Mouse (Mus musculus): Measurements from ENCODE around the gene Gtf2f1. TPM values are rescaled to one million over a fixed set of nuclear protein-coding genes. Genes with fewer than 3 reads are reported as not detected.

Gene Gtf2f1
- polyA plus RNA-seq, 1 experiment from 2014 or later = 65.6 TPM

DNA sequence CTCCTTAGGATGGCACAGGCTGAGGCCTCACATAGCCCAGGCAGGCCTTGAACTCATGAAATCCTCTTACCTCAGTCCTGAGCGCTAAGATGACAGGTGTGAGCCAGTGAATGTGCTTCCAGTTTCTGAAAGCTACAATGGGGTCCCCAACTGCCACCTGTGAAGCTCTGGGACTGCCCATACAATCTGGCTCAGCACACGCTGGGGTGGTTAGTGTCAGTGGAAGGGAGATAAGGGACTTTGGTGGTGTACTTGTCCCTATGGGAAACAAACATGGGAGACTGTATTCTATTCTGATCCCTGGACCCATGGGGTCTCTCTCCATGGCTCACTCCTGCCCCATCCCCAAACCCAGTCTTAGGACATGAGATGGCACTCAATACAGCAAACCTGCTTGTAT is 8.6 kb upstream of the Gtf2f1 start:
- WGBS = 92% methylated on average over 2 of the region's 2 CpGs
- no peak overlapping the region for H3K4me2 ChIP-seq (replicated peaks; ENCODE audit: low read depth, low read length)
- no peaks in the 10 kb centered on the region for H3K4me1 ChIP-seq (replicated peaks; ENCODE audit: control insufficient read depth, insufficient read depth, low read length)
- no peak overlapping the region for H3K4me3 ChIP-seq (ENCODE audit: low read depth, low read length)
- H3K9ac ChIP-seq (ENCODE audit: low read depth, low read length) = no peak overlapping the region
- no peak overlapping the region for H3K27ac ChIP-seq (ENCODE audit: low read depth, low read length)
- DNase-seq (ENCODE audit: low spot score) (no peak), ATAC-seq (ENCODE audit: low FRiP score) (no peak)
- no peaks in the 10 kb centered on the region for H3K27me3 ChIP-seq (ENCODE audit: control insufficient read depth, insufficient read depth, low read length)
- H3K9me3 ChIP-seq (ENCODE audit: control insufficient read depth, low read length) = no peaks in the 10 kb centered on the region
- H3K36me3 ChIP-seq (ENCODE audit: control insufficient read depth, insufficient read depth, low read length) = peaks cover 27% of the 10 kb centered on the region

DNA sequence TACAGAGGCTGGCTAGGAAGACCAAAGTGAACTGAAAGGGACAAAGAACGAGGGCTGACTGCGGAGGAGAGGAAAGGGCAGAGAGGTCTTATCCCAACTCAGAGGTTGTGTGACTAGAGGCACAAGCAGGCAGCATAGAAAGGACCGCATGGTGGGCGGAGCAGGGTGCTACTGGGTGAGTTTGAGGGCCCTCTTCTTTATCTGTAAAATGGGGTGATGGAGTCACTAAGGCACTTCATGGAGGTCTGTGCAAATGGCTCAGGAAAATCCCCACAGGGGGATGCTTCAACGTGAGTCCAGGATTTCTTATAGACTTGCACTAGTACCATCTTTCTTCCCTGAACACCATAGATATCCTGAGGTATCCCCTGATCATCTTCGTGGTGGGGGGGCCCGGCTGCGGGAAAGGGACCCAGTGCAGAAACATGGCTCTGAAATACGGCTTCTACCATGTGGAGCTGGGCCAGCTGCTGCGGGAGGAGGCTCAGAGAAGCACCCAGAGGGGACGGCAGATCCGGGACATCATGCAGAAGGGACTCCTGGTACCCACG is 1.2 kb upstream of the Gtf2f1 start:
- no peak overlapping the region for H3K4me3 ChIP-seq (ENCODE audit: low read depth, low read length)
- peak overlapping the region; percentile 89 for H3K4me2 ChIP-seq (replicated peaks; ENCODE audit: low read depth, low read length)
- DNase-seq (ENCODE audit: low spot score) (no peak), ATAC-seq (ENCODE audit: low FRiP score) (no peak; the same call in 1 of the 2 replicates)
- no peaks in the 10 kb centered on the region for H3K4me1 ChIP-seq (replicated peaks; ENCODE audit: control insufficient read depth, insufficient read depth, low read length)
- H3K9me3 ChIP-seq (ENCODE audit: control insufficient read depth, low read length) = no peaks in the 10 kb centered on the region
- 69% methylated on average over 13 of the region's 13 CpGs for WGBS
- H3K9ac ChIP-seq (ENCODE audit: low read depth, low read length) = no peak overlapping the region; the same call in 1 of the 2 replicates
- H3K27ac ChIP-seq (ENCODE audit: low read depth, low read length) = no peak overlapping the region
- no peaks in the 10 kb centered on the region for H3K27me3 ChIP-seq (ENCODE audit: control insufficient read depth, insufficient read depth, low read length)
- H3K36me3 ChIP-seq (ENCODE audit: control insufficient read depth, insufficient read depth, low read length) = no peaks in the 10 kb centered on the region

DNA sequence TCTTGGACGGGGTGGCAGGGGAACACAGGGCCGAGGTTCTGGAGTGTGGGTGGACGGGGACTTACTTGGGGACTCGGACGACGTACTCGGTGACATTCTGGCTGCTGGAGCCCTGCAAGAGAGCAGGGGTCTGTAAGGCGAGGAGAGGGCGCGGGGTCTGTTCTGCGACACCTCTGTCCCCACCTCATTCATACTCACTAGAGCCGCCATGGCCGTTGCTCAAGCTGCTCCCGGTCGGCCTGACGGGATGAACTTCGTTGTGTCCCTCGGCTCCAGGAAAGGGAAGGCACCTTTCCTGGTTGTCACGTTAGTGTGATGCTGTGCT is 215 bp downstream of the Gtf2f1 start:
- Histone ChIP-seq H3K9me3 (ENCODE audit: control insufficient read depth, low read length) (no peaks in the 10 kb centered on the region), H3K27me3 (ENCODE audit: control insufficient read depth, insufficient read depth, low read length) (no peaks in the 10 kb centered on the region), H3K27ac (ENCODE audit: low read depth, low read length) (peak overlapping the region; percentile 48; the same call in 1 of the 2 replicates), H3K9ac (ENCODE audit: low read depth, low read length) (peak overlapping the region; percentile 66), H3K36me3 (ENCODE audit: control insufficient read depth, insufficient read depth, low read length) (no peaks in the 10 kb centered on the region), H3K4me1 (replicated peaks; ENCODE audit: control insufficient read depth, insufficient read depth, low read length) (no peaks in the 10 kb centered on the region), H3K4me3 (ENCODE audit: low read depth, low read length) (peak overlapping the region; percentile 71), H3K4me2 (replicated peaks; ENCODE audit: low read depth, low read length) (peak overlapping the region; percentile 75)
- under 1% methylated on average over 19 of the region's 19 CpGs for WGBS
- ATAC-seq (ENCODE audit: low FRiP score) (peak; percentile 67), DNase-seq (ENCODE audit: low spot score) (no peak)

DNA sequence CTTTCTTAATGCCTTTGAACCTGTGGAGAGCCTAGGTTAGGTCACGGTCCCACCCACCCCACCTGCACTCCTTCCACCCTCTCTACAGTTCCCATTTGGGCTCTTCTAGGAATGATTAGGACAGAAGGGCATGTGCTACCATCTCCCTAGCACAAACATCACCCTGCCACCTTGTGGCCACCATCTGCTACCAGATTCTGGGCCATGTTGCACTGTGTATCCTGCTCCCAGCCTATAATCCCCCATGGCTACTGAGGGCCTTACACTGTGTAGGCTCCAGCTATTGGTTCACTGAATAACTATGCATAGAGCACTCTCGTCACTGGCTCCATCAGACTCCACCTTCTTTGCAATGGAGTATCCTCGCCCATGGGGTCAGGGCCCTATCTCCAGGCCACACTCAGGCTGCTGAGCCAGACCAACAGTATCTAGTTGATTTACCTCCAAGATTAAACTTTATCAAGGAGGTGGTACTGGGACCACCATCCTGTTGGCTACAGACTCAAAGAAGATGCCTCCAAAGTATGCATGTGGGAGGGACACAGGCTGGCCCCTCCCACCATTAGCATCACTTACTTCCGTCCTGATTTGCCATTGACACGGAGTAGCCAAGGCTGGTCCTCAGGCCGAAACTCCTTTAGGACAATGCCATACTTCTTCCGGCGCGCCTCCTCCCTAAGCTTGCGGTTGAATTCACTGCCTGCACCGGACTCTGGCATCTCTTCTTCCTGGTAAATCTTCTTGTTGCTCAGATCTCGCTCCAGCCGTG is 3.8 kb downstream of the Gtf2f1 start:
- H3K4me1 ChIP-seq (replicated peaks; ENCODE audit: control insufficient read depth, insufficient read depth, low read length) = no peaks in the 10 kb centered on the region
- H3K27me3 ChIP-seq (ENCODE audit: control insufficient read depth, insufficient read depth, low read length) = no peaks in the 10 kb centered on the region
- no peak overlapping the region for H3K4me3 ChIP-seq (ENCODE audit: low read depth, low read length)
- H3K27ac ChIP-seq (ENCODE audit: low read depth, low read length) = no peak overlapping the region
- H3K9ac ChIP-seq (ENCODE audit: low read depth, low read length) = no peak overlapping the region
- ATAC-seq (ENCODE audit: low FRiP score) (no peak), DNase-seq (ENCODE audit: low spot score) (no peak)
- no peaks in the 10 kb centered on the region for H3K9me3 ChIP-seq (ENCODE audit: control insufficient read depth, low read length)
- peaks cover 10% of the 10 kb centered on the region; the same call in 1 of the 2 replicates for H3K36me3 ChIP-seq (ENCODE audit: control insufficient read depth, insufficient read depth, low read length)
- no peak overlapping the region for H3K4me2 ChIP-seq (replicated peaks; ENCODE audit: low read depth, low read length)
- WGBS = 88% methylated on average over 13 of the region's 13 CpGs

DNA sequence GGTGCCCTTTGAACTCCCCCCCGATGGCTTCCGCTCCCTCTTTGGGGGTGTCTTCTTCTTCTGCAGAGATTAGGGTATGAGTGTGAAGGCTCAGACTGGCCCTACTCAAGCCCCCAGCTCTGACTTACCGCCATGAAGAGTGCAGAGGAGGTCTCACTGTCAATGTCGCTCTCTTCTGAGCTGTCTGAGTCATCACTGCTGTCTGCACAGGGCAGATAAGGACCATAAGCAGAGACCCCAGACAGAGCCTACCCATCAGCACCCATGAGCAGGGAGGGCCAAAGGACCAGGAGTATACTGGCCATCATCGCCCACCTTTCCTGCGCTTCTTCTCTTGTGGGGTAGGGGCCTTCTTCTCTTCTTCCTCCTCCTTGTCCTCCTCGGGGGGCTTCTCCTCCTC is 7.1 kb downstream of the Gtf2f1 start:
- WGBS = 89% methylated on average over 7 of the region's 7 CpGs

DNA sequence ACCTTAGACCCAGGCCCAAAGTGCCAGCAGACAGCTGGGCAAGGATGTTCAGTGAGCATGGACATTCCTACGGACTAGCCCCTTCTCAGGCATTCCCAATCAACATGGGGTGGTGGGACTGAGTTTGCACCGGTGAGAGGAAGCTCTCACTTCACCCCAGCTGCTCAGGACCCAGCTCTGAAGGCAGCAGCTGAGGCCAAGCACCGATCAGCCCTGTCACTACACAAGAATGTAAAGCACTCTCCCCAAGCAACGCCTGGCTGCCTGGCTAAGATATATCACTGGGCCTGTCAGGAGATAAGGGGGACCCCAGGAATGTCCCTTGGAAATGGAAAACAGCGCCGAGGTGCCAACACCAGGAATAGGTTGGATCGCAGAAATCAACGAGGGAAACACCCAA is 9.9 kb downstream of the Gtf2f1 start:
- DNase-seq (ENCODE audit: low spot score) (no peak), ATAC-seq (ENCODE audit: low FRiP score) (no peak)
- WGBS = 75% methylated on average over 8 of the region's 8 CpGs
- Histone ChIP-seq H3K36me3 (ENCODE audit: control insufficient read depth, insufficient read depth, low read length) (peaks cover 12% of the 10 kb centered on the region), H3K27ac (ENCODE audit: low read depth, low read length) (no peak overlapping the region), H3K9me3 (ENCODE audit: control insufficient read depth, low read length) (no peaks in the 10 kb centered on the region), H3K9ac (ENCODE audit: low read depth, low read length) (no peak overlapping the region), H3K4me1 (replicated peaks; ENCODE audit: control insufficient read depth, insufficient read depth, low read length) (peaks cover 5% of the 10 kb centered on the region; the same call in 1 of the 2 replicates), H3K27me3 (ENCODE audit: control insufficient read depth, insufficient read depth, low read length) (no peaks in the 10 kb centered on the region), H3K4me3 (ENCODE audit: low read depth, low read length) (no peak overlapping the region), H3K4me2 (replicated peaks; ENCODE audit: low read depth, low read length) (no peak overlapping the region)

More for the DNA sequence above, 7.1 kb downstream of the Gtf2f1 start:
- Histone ChIP-seq H3K4me2 (replicated peaks; ENCODE audit: low read depth, low read length) (no peak overlapping the region), H3K4me3 (ENCODE audit: low read depth, low read length) (no peak overlapping the region), H3K27ac (ENCODE audit: low read depth, low read length) (no peak overlapping the region), H3K36me3 (ENCODE audit: control insufficient read depth, insufficient read depth, low read length) (peaks cover 10% of the 10 kb centered on the region; the same call in 1 of the 2 replicates), H3K27me3 (ENCODE audit: control insufficient read depth, insufficient read depth, low read length) (no peaks in the 10 kb centered on the region), H3K4me1 (replicated peaks; ENCODE audit: control insufficient read depth, insufficient read depth, low read length) (no peaks in the 10 kb centered on the region), H3K9me3 (ENCODE audit: control insufficient read depth, low read length) (no peaks in the 10 kb centered on the region), H3K9ac (ENCODE audit: low read depth, low read length) (no peak overlapping the region)
- no peak for DNase-seq (ENCODE audit: low spot score)
- ATAC-seq (ENCODE audit: low FRiP score) = no peak

DNA sequence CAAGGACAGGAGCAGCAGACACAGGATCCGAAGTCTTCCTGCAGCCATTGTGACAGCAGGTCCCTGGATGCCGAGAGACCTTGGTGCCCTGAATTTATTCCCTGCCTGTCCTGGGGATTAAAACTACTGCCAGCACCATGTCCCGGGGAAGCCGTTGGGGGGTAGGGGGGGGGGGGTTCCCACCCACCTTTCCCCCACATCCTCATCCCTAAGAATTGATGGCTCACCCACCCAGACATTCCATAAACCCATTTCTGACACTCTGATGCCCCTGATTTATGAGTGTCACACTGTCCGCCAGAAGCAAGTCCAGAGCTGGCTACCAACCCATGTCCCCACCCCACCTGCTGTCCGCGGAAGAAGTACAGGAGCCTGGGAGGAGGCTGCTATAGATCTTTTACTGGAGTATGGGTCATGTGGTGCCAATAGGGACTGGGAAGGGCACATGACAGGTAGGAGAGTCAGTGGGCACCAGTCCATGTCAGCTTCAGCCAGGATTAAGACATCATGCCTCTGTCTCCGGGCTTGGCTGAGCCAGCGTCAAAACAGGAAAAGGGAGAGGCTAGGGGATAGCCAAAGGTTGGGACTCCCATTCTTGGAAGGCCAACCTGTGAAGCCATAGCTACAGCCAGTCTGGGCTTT is 11.0 kb downstream of the Gtf2f1 start, which contains the start of gene Pspn:
Gene Pspn (minus strand): TSS at position 51 of the 642 bp plus-strand sequence.
- peaks cover 5% of the 10 kb centered on the region; the same call in 1 of the 2 replicates for H3K4me1 ChIP-seq (replicated peaks; ENCODE audit: control insufficient read depth, insufficient read depth, low read length)
- H3K9me3 ChIP-seq (ENCODE audit: control insufficient read depth, low read length) = no peaks in the 10 kb centered on the region
- peaks cover 12% of the 10 kb centered on the region for H3K36me3 ChIP-seq (ENCODE audit: control insufficient read depth, insufficient read depth, low read length)
- H3K9ac ChIP-seq (ENCODE audit: low read depth, low read length) = no peak within 1 kb of the TSS
- no peaks in the 10 kb centered on the region for H3K27me3 ChIP-seq (ENCODE audit: control insufficient read depth, insufficient read depth, low read length)
- DNase-seq (ENCODE audit: low spot score) (no peak), ATAC-seq (ENCODE audit: low FRiP score) (no peak)
- H3K4me3 ChIP-seq (ENCODE audit: low read depth, low read length) = no peak within 1 kb of the TSS
- no peak within 1 kb of the TSS for H3K4me2 ChIP-seq (replicated peaks; ENCODE audit: low read depth, low read length)
- H3K27ac ChIP-seq (ENCODE audit: low read depth, low read length) = no peak within 1 kb of the TSS
- WGBS = 83% methylated on average over 9 of the region's 9 CpGs

DNA sequence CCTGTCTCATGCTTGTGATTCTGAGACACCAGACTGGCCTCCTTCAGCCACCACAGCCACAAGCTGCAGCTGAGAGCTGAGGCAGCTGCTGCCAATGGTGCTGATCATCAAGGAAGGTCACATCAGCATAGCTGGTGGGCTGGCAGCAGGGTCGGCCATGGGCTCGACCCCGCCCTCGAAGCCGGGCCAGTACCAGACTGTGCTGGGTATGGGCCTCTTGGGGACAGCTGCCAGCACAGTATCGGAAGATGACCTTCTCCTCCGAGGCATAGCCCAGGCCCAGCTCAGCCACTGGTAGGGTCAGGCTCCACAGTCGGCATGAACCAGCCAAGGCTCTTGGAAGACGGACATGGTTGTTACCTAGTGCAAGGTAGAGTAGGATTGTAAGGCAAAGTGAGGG is 11.7 kb downstream of the Gtf2f1 start:
- H3K4me2 ChIP-seq (replicated peaks; ENCODE audit: low read depth, low read length) = no peak overlapping the region
- DNase-seq (ENCODE audit: low spot score) (no peak), ATAC-seq (ENCODE audit: low FRiP score) (no peak)
- WGBS = 94% methylated on average over 9 of the region's 9 CpGs
- H3K9ac ChIP-seq (ENCODE audit: low read depth, low read length) = no peak overlapping the region
- H3K4me3 ChIP-seq (ENCODE audit: low read depth, low read length) = no peak overlapping the region
- peaks cover 5% of the 10 kb centered on the region; the same call in 1 of the 2 replicates for H3K4me1 ChIP-seq (replicated peaks; ENCODE audit: control insufficient read depth, insufficient read depth, low read length)
- H3K27me3 ChIP-seq (ENCODE audit: control insufficient read depth, insufficient read depth, low read length) = no peaks in the 10 kb centered on the region
- peaks cover 13% of the 10 kb centered on the region for H3K36me3 ChIP-seq (ENCODE audit: control insufficient read depth, insufficient read depth, low read length)
- no peak overlapping the region for H3K27ac ChIP-seq (ENCODE audit: low read depth, low read length)
- no peaks in the 10 kb centered on the region for H3K9me3 ChIP-seq (ENCODE audit: control insufficient read depth, low read length)

All from hindbrain, embryonic 11.5 days (tissue).